Mouse (Mus musculus) ovary, adult 10 weeks (tissue): ENCODE data around the gene H2-Oa. TPM values are rescaled to one million over a fixed set of nuclear protein-coding genes. Genes with fewer than 3 reads are reported as not detected.

Experiments
- polyA plus RNA-seq: library from polyadenylated mRNA; stranded (reverse); fragments of 350-450 nt; fragmentation: Illumina TruSeq; extraction: RNeasy Lipid Tissue Mini Kit (QIAGEN cat#74804); gene quantifications from one replicate; pipeline ENCODE4 v1.2.3, GENCODE M21; 2014

Gene H2-Oa
- not detected for polyA plus RNA-seq

GRCm38 (mm10) chr17:34092197-34092875, at the start of gene H2-Oa:
H2-Oa (plus strand) TSS chr17:34092340.

GRCm38 (mm10) chr17:34119249-34120179, 27.4 kb downstream of the H2-Oa start, which contains the start of gene H2-DMa:
H2-DMa (plus strand) TSS chr17:34119541.

GRCm38 (mm10) chr17:34122188-34122984, 30.2 kb downstream of the H2-Oa start, which contains the start of gene Brd2:
Brd2 (minus strand) TSS chr17:34122634.

GRCm38 (mm10) chr17:34143033-34143432, 50.9 kb downstream of the H2-Oa start, which contains the start of gene H2-DMb2:
H2-DMb2 (plus strand) TSS chr17:34143307.

Other genes with a start within 250 kb of the H2-Oa start
- 9.6 TPM for gene Cd320, start 249.2 kb upstream of the H2-Oa start, polyA plus RNA-seq
- not detected for gene Gm7029, start 218.5 kb upstream of the H2-Oa start, polyA plus RNA-seq
- gene Kifc1, start 201.7 kb upstream of the H2-Oa start, polyA plus RNA-seq: 4.2 TPM
- not detected for gene Platr17, start 187.2 kb upstream of the H2-Oa start, polyA plus RNA-seq
- 6.0 TPM for gene Daxx, start 182.9 kb upstream of the H2-Oa start, polyA plus RNA-seq
- gene Tapbp, start 176.4 kb upstream of the H2-Oa start, polyA plus RNA-seq: 33.7 TPM
- gene Zbtb22, start 176.4 kb upstream of the H2-Oa start, polyA plus RNA-seq: 1.7 TPM
- 1.9 TPM for gene Rgl2, start 162.8 kb upstream of the H2-Oa start, polyA plus RNA-seq
- 15.3 TPM for gene Pfdn6, start 152.0 kb upstream of the H2-Oa start, polyA plus RNA-seq
- 0.74 TPM for gene Wdr46, start 151.7 kb upstream of the H2-Oa start, polyA plus RNA-seq
- 0.29 TPM for gene B3galt4, start 140.9 kb upstream of the H2-Oa start, polyA plus RNA-seq
- gene Vps52, start 136.5 kb upstream of the H2-Oa start, polyA plus RNA-seq: 3.7 TPM
- 24.9 TPM for gene Rps18, start 136.3 kb upstream of the H2-Oa start, polyA plus RNA-seq
- gene H2-K1, start 92.0 kb upstream of the H2-Oa start, polyA plus RNA-seq: 77.3 TPM
- gene Ring1, start 67.7 kb upstream of the H2-Oa start, polyA plus RNA-seq: 1.5 TPM
- gene H2-Ke6, start 64.3 kb upstream of the H2-Oa start, polyA plus RNA-seq: not detected
- gene Slc39a7, start 60.7 kb upstream of the H2-Oa start, polyA plus RNA-seq: 1.2 TPM
- 1.2 TPM for gene Rxrb, start 60.5 kb upstream of the H2-Oa start, polyA plus RNA-seq
- gene Col11a2, start 52.9 kb upstream of the H2-Oa start, polyA plus RNA-seq: not detected
- gene H2-DMa, start 27.2 kb downstream of the H2-Oa start, polyA plus RNA-seq: not detected
- gene Brd2, start 30.3 kb downstream of the H2-Oa start, polyA plus RNA-seq: 266 TPM
- 1.1 TPM for gene H2-DMb2, start 51.0 kb downstream of the H2-Oa start, polyA plus RNA-seq
- 5.0 TPM for gene H2-DMb1, start 60.7 kb downstream of the H2-Oa start, polyA plus RNA-seq
- 2.4 TPM for gene Tap1, start 95.2 kb downstream of the H2-Oa start, polyA plus RNA-seq
- 2.2 TPM for gene Psmb9, start 95.4 kb downstream of the H2-Oa start, polyA plus RNA-seq
- gene Psmb8, start 105.4 kb downstream of the H2-Oa start, polyA plus RNA-seq: 0.83 TPM
- gene Tap2, start 111.2 kb downstream of the H2-Oa start, polyA plus RNA-seq: not detected
- gene H2-Ob, start 146.6 kb downstream of the H2-Oa start, polyA plus RNA-seq: 3.7 TPM
- gene H2-Ab1, start 165.3 kb downstream of the H2-Oa start, polyA plus RNA-seq: 33.0 TPM
- 106 TPM for gene H2-Aa, start 195.5 kb downstream of the H2-Oa start, polyA plus RNA-seq
- 4.0 TPM for gene H2-Eb1, start 213.5 kb downstream of the H2-Oa start, polyA plus RNA-seq
- gene H2-Eb2, start 233.3 kb downstream of the H2-Oa start, polyA plus RNA-seq: 0.17 TPM